Mouse (Mus musculus): ENCODE measurements around the gene Tmem269.

Gene Tmem269

GRCm38 (mm10) chr4:119238661-119239060, 20.6 kb upstream of the Tmem269 start:
- no peak for DNase-seq (ENCODE audit: low read depth, low spot score)

GRCm38 (mm10) chr4:119234348-119234747, 16.3 kb upstream of the Tmem269 start:
- no peak for DNase-seq (ENCODE audit: low read depth, low spot score)

- no peak for DNase-seq (ENCODE audit: low read depth, low spot score)
Observed at GRCm38 (mm10) chr4:119233256-119233901, 15.4 kb upstream of the Tmem269 start.

GRCm38 (mm10) chr4:119232410-119233255, 14.6 kb upstream of the Tmem269 start, which contains the start of the genes AU022252 and P3h1:
TSS of gene AU022252 (minus strand) at chr4:119232712.
TSS of gene P3h1 (plus strand) at chr4:119232915.
- DNase-seq (ENCODE audit: low read depth, low spot score): peak; percentile 99

GRCm38 (mm10) chr4:119226751-119227150, 8.7 kb upstream of the Tmem269 start:
- no peak for DNase-seq (ENCODE audit: low read depth, low spot score)

- DNase-seq (ENCODE audit: low read depth, low spot score): no peak
Observed at GRCm38 (mm10) chr4:119225719-119226118, 7.7 kb upstream of the Tmem269 start.

- no peak for DNase-seq (ENCODE audit: low read depth, low spot score)
Observed at GRCm38 (mm10) chr4:119224534-119224933, 6.5 kb upstream of the Tmem269 start.

- DNase-seq (ENCODE audit: low read depth, low spot score): peak; percentile 60
Observed at GRCm38 (mm10) chr4:119223696-119224095, 5.7 kb upstream of the Tmem269 start.

GRCm38 (mm10) chr4:119216667-119217066, 1.4 kb downstream of the Tmem269 start:
- DNase-seq (ENCODE audit: low read depth, low spot score): no peak

- DNase-seq (ENCODE audit: low read depth, low spot score): peak; percentile 65
Observed at GRCm38 (mm10) chr4:119204672-119205071, 13.3 kb downstream of the Tmem269 start.

- no peak for DNase-seq (ENCODE audit: low read depth, low spot score)
Observed at GRCm38 (mm10) chr4:119198105-119198504, 19.9 kb downstream of the Tmem269 start.

- no peak for DNase-seq (ENCODE audit: low read depth, low spot score)
Observed at GRCm38 (mm10) chr4:119195582-119196320, 22.3 kb downstream of the Tmem269 start.

GRCm38 (mm10) chr4:119194909-119195581, 23.0 kb downstream of the Tmem269 start, which contains the start of gene Svbp:
TSS of gene Svbp (plus strand) at chr4:119195306.
- peak; percentile 94 for DNase-seq (ENCODE audit: low read depth, low spot score)

- DNase-seq (ENCODE audit: low read depth, low spot score): no peak
Observed at GRCm38 (mm10) chr4:119192757-119193156, 25.3 kb downstream of the Tmem269 start.

- no peak for DNase-seq (ENCODE audit: low read depth, low spot score)
Observed at GRCm38 (mm10) chr4:119191273-119191672, 26.7 kb downstream of the Tmem269 start.

- DNase-seq (ENCODE audit: low read depth, low spot score): no peak
Observed at GRCm38 (mm10) chr4:119190618-119191017, 27.4 kb downstream of the Tmem269 start.

- DNase-seq (ENCODE audit: low read depth, low spot score): no peak
Observed at GRCm38 (mm10) chr4:119189864-119190263, 28.2 kb downstream of the Tmem269 start, which contains the start of gene Ermap. TSS of gene Ermap (minus strand) at chr4:119190011.

GRCm38 (mm10) chr4:119189392-119189791, 28.6 kb downstream of the Tmem269 start:
- DNase-seq (ENCODE audit: low read depth, low spot score): no peak

GRCm38 (mm10) chr4:119188060-119188785, 29.8 kb downstream of the Tmem269 start:
- DNase-seq (ENCODE audit: low read depth, low spot score): no peak

- no peak for DNase-seq (ENCODE audit: low read depth, low spot score)
Observed at GRCm38 (mm10) chr4:119185771-119186170, 32.2 kb downstream of the Tmem269 start.

GRCm38 (mm10) chr4:119183525-119183924, 34.5 kb downstream of the Tmem269 start:
- no peak for DNase-seq (ENCODE audit: low read depth, low spot score)
